Mouse (Mus musculus) heart, adult 11 months (tissue): ENCODE data around the gene Mamdc2.
A peak's percentile ranks its signal among the peaks of the same experiment; 100 is the strongest.

ENCODE experiments used
- DNase-seq: peaks from one replicate; pipeline ENCODE4 v3.0.0; 2022

The Mamdc2 gene

GRCm38 (mm10) chr19:23353881-23354401 is 94.3 kb downstream of the Mamdc2 start:
- peak; percentile 98 for DNase-seq

- DNase-seq, result peak; percentile 89
Measured at GRCm38 (mm10) chr19:23353161-23353560, 95.1 kb downstream of the Mamdc2 start.

- peak; percentile 95 for DNase-seq
Measured at GRCm38 (mm10) chr19:23351808-23352491, 96.3 kb downstream of the Mamdc2 start.

GRCm38 (mm10) chr19:23349930-23350329 is 98.3 kb downstream of the Mamdc2 start:
- no peak for DNase-seq

- no peak for DNase-seq
Measured at GRCm38 (mm10) chr19:23342782-23343181, 105.5 kb downstream of the Mamdc2 start.

- no peak for DNase-seq
Measured at GRCm38 (mm10) chr19:23332883-23333282, 115.4 kb downstream of the Mamdc2 start.

GRCm38 (mm10) chr19:23330842-23331241 is 117.4 kb downstream of the Mamdc2 start:
- no peak for DNase-seq

- DNase-seq, result no peak
Measured at GRCm38 (mm10) chr19:23329346-23329745, 118.9 kb downstream of the Mamdc2 start.

- DNase-seq, result no peak
Measured at GRCm38 (mm10) chr19:23327056-23327640, 121.1 kb downstream of the Mamdc2 start.

GRCm38 (mm10) chr19:23323107-23323506 is 125.1 kb downstream of the Mamdc2 start:
- no peak for DNase-seq

- no peak for DNase-seq
Measured at GRCm38 (mm10) chr19:23317989-23318358, 130.3 kb downstream of the Mamdc2 start.

GRCm38 (mm10) chr19:23317295-23317988 is 130.8 kb downstream of the Mamdc2 start:
- DNase-seq, result no peak

GRCm38 (mm10) chr19:23316851-23317250 is 131.4 kb downstream of the Mamdc2 start:
- no peak for DNase-seq

- no peak for DNase-seq
Measured at GRCm38 (mm10) chr19:23309979-23310378, 138.3 kb downstream of the Mamdc2 start.

GRCm38 (mm10) chr19:23306671-23307070 is 141.6 kb downstream of the Mamdc2 start:
- no peak for DNase-seq

GRCm38 (mm10) chr19:23299987-23300386 is 148.3 kb downstream of the Mamdc2 start:
- no peak for DNase-seq

GRCm38 (mm10) chr19:23298917-23299316 is 149.3 kb downstream of the Mamdc2 start:
- DNase-seq, result no peak

GRCm38 (mm10) chr19:23297191-23297590 is 151.1 kb downstream of the Mamdc2 start:
- peak; percentile 58 for DNase-seq

- no peak for DNase-seq
Measured at GRCm38 (mm10) chr19:23289251-23289650, 159.0 kb downstream of the Mamdc2 start.

GRCm38 (mm10) chr19:23281911-23282660 is 166.2 kb downstream of the Mamdc2 start:
- DNase-seq, result no peak

GRCm38 (mm10) chr19:23274054-23274724 is 174.1 kb downstream of the Mamdc2 start:
- no peak for DNase-seq

GRCm38 (mm10) chr19:23273355-23274053 is 174.7 kb downstream of the Mamdc2 start, which contains the start of gene Smc5:
Gene Smc5 (minus strand): TSS chr19:23273897.
- peak; percentile 99 for DNase-seq
